Mouse (Mus musculus) brain, embryonic 14.5 days (tissue): ENCODE data around the gene Sipa1l2. TPM values are rescaled to one million over a fixed set of nuclear protein-coding genes. Genes with fewer than 3 reads are reported as not detected.
A peak's percentile ranks its signal among the peaks of the same experiment; 100 is the strongest.

Experiments used
- DNase-seq: peaks from one replicate; pipeline ENCODE4 v3.0.0-alpha.2; 2011; ENCODE audit warnings: low read depth
- CTCF ChIP-seq: fragments of 200-500 bp; IDR thresholded peaks from 2 replicates; pipeline ENCODE4 v1.5.1; 2012; ENCODE audit warnings: inconsistent platforms, mild to moderate bottlenecking, moderate library complexity, borderline replicate concordance; ENCODE audit not compliant: insufficient read depth, insufficient read length; ENCODE audit errors: extremely low read depth
- POLR2A ChIP-seq: fragments of 200-500 bp; IDR thresholded peaks from 2 replicates; pipeline ENCODE4 v1.6.1; 2012; ENCODE audit warnings: mild to moderate bottlenecking, inconsistent platforms, borderline replicate concordance; ENCODE audit not compliant: poor library complexity, insufficient read depth, insufficient read length, severe bottlenecking; ENCODE audit errors: extremely low read depth
- polyA plus RNA-seq: library from polyadenylated mRNA; depleted of rRNA; stranded (reverse); fragments of >200 nt; gene quantifications from 2 replicates; pipeline ENCODE4 v1.2.3, GENCODE M21; 2012

Gene Sipa1l2
- polyA plus RNA-seq, 1 experiment, result 52.0 TPM

DNA sequence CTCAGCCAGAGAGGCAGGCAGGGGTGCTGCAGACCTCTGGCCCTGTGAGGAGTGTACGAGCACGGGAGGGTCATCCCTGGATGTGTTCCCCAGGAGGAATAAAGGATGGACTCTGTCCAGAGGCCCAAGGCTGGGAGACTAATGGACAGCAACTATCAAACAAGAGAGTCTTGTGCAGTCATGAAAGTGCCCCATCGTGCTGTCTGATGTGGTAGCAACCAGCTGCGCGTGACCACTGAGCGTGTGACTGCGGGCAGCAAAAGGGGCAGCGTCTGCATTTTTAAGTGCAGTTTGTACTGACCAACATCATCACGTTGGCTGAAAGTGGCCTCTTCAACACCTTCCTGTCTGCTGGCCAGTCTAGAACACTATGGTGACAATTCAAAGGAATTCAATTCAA, 23.7 kb downstream of the Sipa1l2 start:
- DNase-seq, result no peak
- TF ChIP-seq CTCF (no peak), POLR2A (no peak)

DNA sequence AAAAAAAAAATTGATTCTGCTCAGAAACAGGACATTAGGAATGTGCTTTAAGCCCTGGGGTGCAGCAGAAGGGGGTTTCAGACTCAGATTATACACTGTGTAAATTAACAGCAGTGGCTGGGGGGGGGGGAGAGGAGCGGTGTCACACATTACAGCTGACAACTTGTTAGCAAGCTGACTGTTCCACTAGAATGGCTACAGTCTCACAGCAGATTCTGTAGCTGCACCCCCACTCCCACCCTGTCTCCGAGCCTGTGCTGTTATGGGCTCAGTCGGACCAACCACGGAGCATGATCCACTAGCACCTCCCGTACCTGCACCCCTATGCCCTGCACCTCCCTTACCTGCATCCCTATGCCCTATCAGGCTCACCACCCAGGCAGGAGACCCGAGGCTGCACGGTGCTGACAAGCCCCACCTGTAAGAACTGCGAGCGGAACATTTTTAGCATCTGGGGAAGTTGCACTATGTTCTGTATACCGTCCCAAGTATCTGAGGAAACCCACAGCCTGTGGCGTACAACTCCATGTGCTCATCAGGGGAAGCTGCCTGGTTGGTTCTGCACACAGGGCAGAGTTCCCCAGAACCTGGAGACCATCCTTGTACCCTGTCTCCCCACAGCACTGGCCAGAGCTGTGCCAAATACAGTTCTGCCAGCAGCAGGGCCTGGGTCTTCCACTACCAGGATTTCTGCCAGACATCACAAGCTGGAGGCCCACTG, 26.6 kb downstream of the Sipa1l2 start:
- DNase-seq, result no peak
- TF ChIP-seq POLR2A (no peak), CTCF (no peak)

DNA sequence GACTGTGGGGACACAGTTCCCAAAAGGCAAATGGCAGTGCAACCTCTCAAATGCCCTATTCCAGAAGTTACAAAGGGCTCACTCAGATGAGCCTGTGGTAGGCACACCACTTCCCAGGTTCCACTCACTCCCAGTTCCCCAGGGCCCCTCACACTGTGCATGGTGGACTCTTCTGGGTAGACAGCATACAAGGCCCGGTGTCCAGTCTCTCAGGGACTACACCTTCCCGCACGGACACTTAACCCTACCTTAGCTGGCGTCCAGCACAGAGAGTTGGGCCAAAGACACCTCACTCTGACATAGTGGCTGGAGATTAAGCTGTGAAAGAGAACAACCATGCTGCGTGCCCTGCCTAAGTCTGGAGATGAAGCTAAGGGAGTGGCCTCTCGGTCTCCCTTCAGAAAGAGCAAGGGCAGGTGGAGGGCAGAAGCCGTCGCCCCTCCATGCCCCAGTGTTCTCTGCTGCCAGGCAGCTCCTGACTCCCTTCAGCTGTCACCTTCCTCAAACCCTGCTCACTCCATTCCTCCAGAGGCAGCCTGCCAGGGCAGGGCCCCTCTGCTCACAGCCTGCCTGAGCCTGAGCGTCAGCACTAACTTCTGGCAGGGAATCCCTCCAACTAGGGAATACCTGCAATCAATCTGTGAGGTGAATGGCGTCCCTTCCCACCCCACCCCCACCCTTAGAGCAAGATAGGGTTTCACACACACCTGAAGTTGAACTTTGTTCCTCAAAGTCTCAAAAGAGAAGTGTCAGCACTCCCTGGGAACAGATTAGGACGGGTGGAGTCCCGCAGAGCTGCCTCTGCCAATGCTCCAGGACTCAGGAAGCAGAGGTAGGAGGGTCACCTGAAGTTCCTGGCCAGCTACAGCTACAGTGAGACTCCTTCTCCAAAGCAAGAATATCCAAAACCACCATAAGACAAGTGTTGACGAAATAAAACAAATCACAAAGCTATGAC, 30.3 kb downstream of the Sipa1l2 start:
- no peak for DNase-seq

DNA sequence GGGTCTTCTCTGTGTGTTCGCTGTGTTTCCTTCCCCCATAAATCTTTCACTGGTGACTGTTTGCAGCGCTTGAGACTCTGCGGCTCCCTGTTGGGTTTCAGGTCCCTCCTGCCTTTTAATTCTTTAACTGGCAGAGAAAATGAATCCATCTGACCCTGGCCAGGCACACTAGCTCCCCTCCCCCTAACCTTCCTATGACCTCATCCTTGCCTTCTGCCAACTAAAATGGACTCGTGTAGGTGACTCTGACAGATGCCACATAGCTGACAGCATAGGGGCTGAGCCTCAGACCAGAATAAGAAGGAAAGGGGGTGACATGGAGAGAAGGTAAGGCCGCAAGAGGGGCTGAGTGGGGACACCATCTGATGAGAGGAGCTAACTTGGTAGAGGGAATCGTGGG, 31.3 kb downstream of the Sipa1l2 start:
- TF ChIP-seq POLR2A (no peak), CTCF (no peak)
- no peak for DNase-seq

More for the DNA sequence above, 30.3 kb downstream of the Sipa1l2 start:
- TF ChIP-seq CTCF, result no peak

DNA sequence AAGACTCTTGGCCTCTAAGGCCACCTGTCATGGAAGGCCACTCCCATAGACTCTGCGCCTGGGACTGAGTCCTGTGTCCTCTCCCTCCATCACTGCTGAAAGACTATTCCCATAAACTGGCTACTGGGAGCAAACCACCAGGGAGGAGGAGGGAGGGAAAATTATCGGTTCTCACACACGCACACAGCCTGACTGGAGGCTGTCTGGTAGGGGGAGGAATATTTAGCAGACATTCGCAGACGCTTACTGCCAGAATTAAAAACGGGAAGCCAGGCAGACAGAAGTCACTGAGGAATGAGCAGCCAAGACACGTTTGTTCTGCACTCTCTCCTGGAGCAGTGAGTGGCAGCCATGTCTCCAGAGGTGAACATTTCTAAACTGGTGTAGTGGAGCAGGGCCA, 35.9 kb downstream of the Sipa1l2 start:
- TF ChIP-seq POLR2A (no peak), CTCF (no peak)
- peak; percentile 74 for DNase-seq

DNA sequence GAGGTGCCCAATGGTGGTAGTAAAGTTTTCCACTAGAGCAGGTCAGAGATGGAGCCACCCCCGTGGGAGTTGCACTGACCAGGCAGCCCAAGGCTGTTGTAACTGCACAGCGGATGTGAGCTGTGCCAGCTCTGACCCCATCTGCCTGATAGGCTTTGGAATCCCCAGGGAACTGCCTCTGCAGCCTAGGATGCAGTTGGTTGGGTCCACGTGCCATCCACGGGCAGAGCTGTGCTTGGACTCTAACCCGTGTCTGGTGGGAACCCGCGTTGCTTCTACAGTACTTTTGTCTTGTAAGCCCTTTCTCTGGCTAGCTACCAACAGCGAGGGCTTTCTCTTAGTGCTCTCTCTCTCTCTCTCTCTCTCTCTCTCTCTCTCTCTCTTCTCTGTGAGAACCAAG, 36.7 kb downstream of the Sipa1l2 start:
- TF ChIP-seq CTCF, result no peak
- TF ChIP-seq POLR2A, result no peak
- DNase-seq, result peak; percentile 86

DNA sequence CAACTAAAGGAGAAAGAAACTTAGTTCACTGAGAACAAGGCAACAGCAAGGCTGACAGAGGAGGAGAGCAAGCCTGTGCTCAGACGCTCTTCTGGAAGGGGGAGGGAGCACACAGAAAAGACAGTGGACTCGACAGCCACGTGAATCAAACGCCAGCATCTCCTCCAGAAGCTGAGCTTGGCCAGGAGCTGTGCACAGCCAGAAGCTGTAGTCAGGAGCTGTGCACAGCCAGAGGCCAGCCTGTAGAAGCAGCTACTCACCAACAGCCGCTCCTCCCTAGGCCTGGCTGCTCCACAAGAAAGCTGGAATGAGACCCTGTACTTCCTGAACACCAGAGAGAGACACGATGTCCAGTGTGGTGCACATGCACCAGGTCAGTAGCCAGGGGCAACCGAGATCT, 37.4 kb downstream of the Sipa1l2 start:
- TF ChIP-seq POLR2A, result no peak
- no peak for TF ChIP-seq CTCF
- no peak for DNase-seq

DNA sequence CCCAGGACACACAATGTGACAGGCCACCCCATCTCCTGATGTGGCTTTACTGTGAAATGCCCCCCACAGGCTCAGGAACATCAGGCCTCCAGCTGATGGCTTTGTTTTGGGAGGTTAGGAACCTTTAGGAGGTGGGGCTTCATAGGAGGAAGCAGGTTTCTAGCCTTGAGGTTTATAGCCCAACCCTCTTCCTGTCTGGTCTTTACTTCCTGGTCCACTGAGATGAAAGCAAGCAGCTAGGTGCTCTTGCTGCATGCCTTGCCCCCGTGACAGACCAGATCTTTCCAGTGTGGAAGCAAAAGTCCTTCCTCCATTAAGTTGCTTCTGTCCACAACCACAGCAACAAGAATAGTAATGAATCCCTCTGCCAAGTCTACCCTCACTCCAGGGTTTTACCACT, 38.0 kb downstream of the Sipa1l2 start:
- TF ChIP-seq POLR2A (no peak), CTCF (no peak)
- no peak for DNase-seq

DNA sequence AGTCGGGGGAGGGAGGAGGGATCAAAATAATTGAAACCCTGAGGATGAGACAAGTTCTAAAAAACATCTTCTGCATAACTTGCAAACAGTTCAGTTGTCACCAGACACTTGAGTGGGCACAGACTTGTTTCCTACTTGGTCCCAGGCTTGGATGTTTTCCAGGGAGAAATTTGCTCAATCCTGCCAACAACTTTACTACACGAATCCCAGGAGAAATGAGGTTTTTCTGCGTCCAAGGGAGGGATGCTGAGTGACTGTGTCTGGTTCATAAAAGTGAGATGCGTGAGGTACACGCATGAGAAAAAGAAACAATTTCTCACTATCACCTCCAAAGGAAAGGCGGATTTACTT, 38.5 kb downstream of the Sipa1l2 start:
- DNase-seq, result peak; percentile 65
- no peak for TF ChIP-seq CTCF
- no peak for TF ChIP-seq POLR2A

DNA sequence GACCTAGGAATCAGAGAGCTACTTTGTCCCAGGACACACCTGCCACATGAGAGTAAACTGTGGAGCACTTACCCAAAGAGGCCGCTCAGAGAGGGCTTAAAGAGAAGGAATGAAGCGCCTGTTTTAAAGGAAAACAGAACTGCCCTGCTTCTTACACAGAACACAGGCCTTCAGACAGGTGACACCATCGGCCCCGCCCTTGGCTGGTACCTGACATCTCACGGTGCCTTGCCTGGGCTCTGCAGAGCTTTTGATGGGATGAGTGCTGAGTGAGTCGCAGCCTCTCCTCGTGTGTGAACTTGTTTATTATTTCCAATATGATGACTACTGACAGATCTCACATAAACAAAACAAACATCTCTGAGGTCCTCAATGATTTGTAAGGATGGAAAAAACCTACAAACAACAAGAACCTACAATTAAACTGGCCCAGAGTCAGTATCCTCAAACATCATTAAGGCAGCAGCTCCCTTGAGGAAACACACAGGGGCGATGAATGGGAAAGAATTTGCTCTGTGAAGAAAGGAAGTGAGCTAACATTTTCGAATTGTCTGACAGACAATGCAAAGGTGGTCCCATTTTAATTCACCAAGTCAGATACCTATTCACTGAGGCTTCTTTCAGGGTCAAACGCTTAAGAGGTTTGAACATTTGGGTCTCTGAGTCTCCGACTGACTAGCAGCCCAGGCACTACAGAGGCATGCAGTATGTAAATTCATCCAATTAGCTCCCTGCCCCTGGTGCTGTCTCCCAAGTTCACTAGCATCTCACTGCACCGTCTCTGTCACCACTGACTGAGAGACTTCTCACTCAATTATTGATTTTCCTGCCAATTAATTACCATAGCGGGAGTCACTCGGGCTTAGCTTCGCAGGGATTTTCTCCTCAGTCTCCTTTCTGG, 39.2 kb downstream of the Sipa1l2 start:
- peak; percentile 76 for DNase-seq
- TF ChIP-seq POLR2A (no peak), CTCF (no peak)

DNA sequence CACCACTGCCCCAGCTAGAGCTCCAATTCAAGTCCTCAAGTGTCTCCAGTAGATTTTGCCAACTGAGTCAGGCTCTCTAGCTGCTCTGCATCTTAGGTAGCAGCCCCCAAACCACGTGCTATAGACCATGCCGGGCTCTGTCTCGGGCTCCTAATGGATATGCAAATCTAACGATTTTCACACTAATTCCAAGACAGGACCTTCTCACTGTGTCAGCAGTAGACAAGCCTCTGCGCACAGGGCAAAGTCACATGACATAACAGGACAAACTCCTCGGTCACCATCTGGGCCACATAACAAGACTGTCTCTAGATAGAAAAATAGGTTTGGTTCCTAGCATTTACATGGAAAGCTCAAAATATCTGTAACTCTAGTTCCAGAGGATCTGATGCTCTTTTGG, 40.6 kb downstream of the Sipa1l2 start:
- DNase-seq, result peak; percentile 69
- TF ChIP-seq CTCF, result no peak
- no peak for TF ChIP-seq POLR2A

DNA sequence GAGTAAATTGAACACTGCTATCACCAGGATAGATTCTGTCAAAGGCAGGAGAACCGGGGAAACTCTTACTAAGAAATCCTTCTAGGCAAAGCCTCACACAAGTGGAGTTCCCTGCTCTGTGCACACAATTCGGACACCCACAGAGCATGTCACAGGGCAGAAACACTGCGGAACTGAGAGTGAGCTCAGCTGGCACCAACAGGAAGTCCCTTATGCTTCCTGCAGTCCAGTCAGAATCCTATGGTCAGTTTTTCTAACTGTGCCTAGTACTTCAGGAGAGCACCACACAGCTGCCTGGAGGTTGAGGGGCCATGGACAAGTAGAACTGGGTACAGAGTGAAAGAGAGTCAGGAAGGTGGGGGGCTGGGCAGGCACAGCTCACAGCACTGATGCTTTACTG, 41.7 kb downstream of the Sipa1l2 start:
- TF ChIP-seq POLR2A, result no peak
- no peak for TF ChIP-seq CTCF

More for the DNA sequence above, 41.7 kb downstream of the Sipa1l2 start:
- no peak for DNase-seq
